Mouse (Mus musculus) embryonic facial prominence, embryonic 11.5 days (tissue): ENCODE data around the gene Otud6a. TPM values are rescaled to one million over a fixed set of nuclear protein-coding genes. Genes with fewer than 3 reads are reported as not detected.

Source experiments
- microRNA counts: library from miRNA; unstranded; fragments of <30 nt; microRNA quantifications from one replicate; lab custom pipeline; 2016
- microRNA-seq: library from miRNA; unstranded; fragments of <30 nt; microRNA quantifications from one replicate; pipeline ENCODE4, GENCODE M21; 2016; ENCODE audit warnings: borderline number of aligned reads
- polyA plus RNA-seq: library from polyadenylated mRNA; unstranded; fragments of >200 nt; fragmentation: Nextera tagmentation; extraction: Ambion mirVana; gene quantifications from 2 replicates; pipeline ENCODE4 v1.2.1, GENCODE M21; 2014

The Otud6a gene
- polyA plus RNA-seq, 1 experiment from 2014 or later: not detected

MicroRNAs within 50 kb of the gene (microRNA counts, 519-probe panel; counts per million panel counts)
- 3,204 counts per million, percentile 43 among the panel's probes with 10 or more counts for microRNA mmu-miR-676 (lab: Ali Mortazavi, UCI)

Small RNA genes within 50 kb of the gene (microRNA-seq; reads per million reads assigned to microRNA genes)
- gene Mir676: 792 reads per million, percentile 68 among the genes with 10 or more reads in this experiment

Other genes with a start within 250 kb of the Otud6a start
- 0.10 and 0.55 TPM in 2 replicates for gene Awat2, start 13.7 kb downstream of the Otud6a start, polyA plus RNA-seq
- gene Igbp1, start 65.3 kb downstream of the Otud6a start, polyA plus RNA-seq: 48.2 and 50.8 TPM in 2 replicates
- gene Dgat2l6, start 95.8 kb downstream of the Otud6a start, polyA plus RNA-seq: not detected in 2 replicates
- gene Awat1, start 143.2 kb downstream of the Otud6a start, polyA plus RNA-seq: not detected in 2 replicates
- gene P2ry4, start 165.9 kb downstream of the Otud6a start, polyA plus RNA-seq: not detected in 2 replicates
- gene Arr3, start 176.5 kb downstream of the Otud6a start, polyA plus RNA-seq: not detected in 2 replicates
- 52.0 and 61.4 TPM in 2 replicates for gene Kif4, start 196.7 kb downstream of the Otud6a start, polyA plus RNA-seq
- gene Pdzd11, start 197.6 kb downstream of the Otud6a start, polyA plus RNA-seq: 131 and 132 TPM in 2 replicates